Mouse (Mus musculus) kidney, embryonic 16.5 days (tissue): ENCODE data around the gene Taf15. TPM values are rescaled to one million over a fixed set of nuclear protein-coding genes. Genes with fewer than 3 reads are reported as not detected.
A peak's percentile ranks its signal among the peaks of the same experiment; 100 is the strongest.

Experiments
- ATAC-seq: fragments of 200-750 bp; cut with Nextera tagmentation; 2 replicates; pipeline ENCODE4 v1.8.0; 2017; ENCODE audit warnings: moderate TSS enrichment; ENCODE audit not compliant: low FRiP score, low TSS enrichment
- H3K27ac ChIP-seq: fragments of 300-500 bp; sonication (generic); 2 replicates; pipeline ENCODE4 v1.5.1; 2014; ENCODE audit warnings: low read length
- H3K27me3 ChIP-seq: fragments of 300-500 bp; sonication (generic); 2 replicates; pipeline ENCODE4 v1.6.1; 2014; ENCODE audit warnings: low read length, control low read depth, mixed read lengths; ENCODE audit not compliant: insufficient read depth
- H3K36me3 ChIP-seq: fragments of 300-500 bp; sonication (generic); 2 replicates; pipeline ENCODE4 v1.6.1; 2014; ENCODE audit warnings: low read length, control low read depth, mixed read lengths; ENCODE audit not compliant: insufficient read depth
- H3K4me1 ChIP-seq: fragments of 300-500 bp; sonication (generic); 2 replicates; pipeline ENCODE4 v1.6.1; 2014; ENCODE audit warnings: low read length, control low read depth, mixed read lengths; ENCODE audit not compliant: insufficient read depth
- H3K4me2 ChIP-seq: fragments of 300-500 bp; sonication (generic); replicated peaks from 2 replicates; pipeline ENCODE4 v1.6.1; 2014; ENCODE audit warnings: low read depth, low read length
- H3K4me3 ChIP-seq: fragments of 300-500 bp; sonication (generic); 2 replicates; pipeline ENCODE4 v1.5.1; 2014; ENCODE audit warnings: mild to moderate bottlenecking, low read length
- H3K9ac ChIP-seq: fragments of 300-500 bp; sonication (generic); replicated peaks from 2 replicates; pipeline ENCODE4 v1.6.1; 2014; ENCODE audit warnings: low read length
- H3K9me3 ChIP-seq: fragments of 300-500 bp; sonication (generic); 2 replicates; pipeline ENCODE4 v1.6.1; 2016; ENCODE audit warnings: low read length, control low read depth
- WGBS: fragments of 180-500 bp; shearing (Covaris S2); extraction: QIAGEN DNeasy Blood & Tissue Kit; methylation state at CpG from one replicate; pipeline ENCODE4 v1.1.7; 2014; 5-methylcytosine and 5-hydroxymethylcytosine counted together
- polyA plus RNA-seq: library from polyadenylated mRNA; unstranded; fragments of >200 nt; fragmentation: Nextera tagmentation; extraction: Ambion mirVana; gene quantifications from 2 replicates; pipeline ENCODE4 v1.2.1, GENCODE M21; 2015

Taf15 gene
- polyA plus RNA-seq, 1 experiment from 2014 or later: 8.3 TPM

- ATAC-seq: peak; percentile 83
- under 1% methylated on average over 33 of the region's 52 CpGs for WGBS
These were observed 540 bp downstream of the Taf15 start for GRCm38 (mm10) chr11:83473235-83474016.

GRCm38 (mm10) chr11:83491488-83491887 lies 18.6 kb downstream of the Taf15 start:
- no peak overlapping the region for H3K4me3 ChIP-seq
- peaks cover 8% of the 10 kb centered on the region for H3K36me3 ChIP-seq
- ATAC-seq: no peak
- no peaks in the 10 kb centered on the region for H3K4me1 ChIP-seq
- no peaks in the 10 kb centered on the region for H3K9me3 ChIP-seq
- H3K27ac ChIP-seq: no peak overlapping the region
- no peak overlapping the region for H3K4me2 ChIP-seq
- no peak overlapping the region for H3K9ac ChIP-seq
- no peaks in the 10 kb centered on the region for H3K27me3 ChIP-seq
- WGBS: 83% methylated on average over 4 of the region's 4 CpGs

More at GRCm38 (mm10) chr11:83473235-83474016, 540 bp downstream of the Taf15 start:
- Histone ChIP-seq H3K4me1 (peaks cover 9% of the 10 kb centered on the region), H3K4me3 (peak overlapping the region; percentile 66), H3K9me3 (no peaks in the 10 kb centered on the region), H3K27ac (peak overlapping the region; percentile 91), H3K4me2 (peak overlapping the region; percentile 70), H3K27me3 (no peaks in the 10 kb centered on the region), H3K36me3 (peaks cover 8% of the 10 kb centered on the region), H3K9ac (peak overlapping the region; percentile 83)

- no peak for ATAC-seq
These were observed 22.7 kb downstream of the Taf15 start for GRCm38 (mm10) chr11:83495571-83495970.

GRCm38 (mm10) chr11:83504308-83504707 lies 31.4 kb downstream of the Taf15 start:
- Histone ChIP-seq H3K9me3 (no peaks in the 10 kb centered on the region), H3K36me3 (peaks cover 45% of the 10 kb centered on the region), H3K4me3 (no peak overlapping the region), H3K27ac (no peak overlapping the region), H3K4me1 (no peaks in the 10 kb centered on the region), H3K27me3 (no peaks in the 10 kb centered on the region), H3K9ac (no peak overlapping the region), H3K4me2 (no peak overlapping the region)
- 91% methylated on average over 5 of the region's 5 CpGs for WGBS
- ATAC-seq: no peak

More at GRCm38 (mm10) chr11:83495571-83495970, 22.7 kb downstream of the Taf15 start:
- Histone ChIP-seq H3K36me3 (peaks cover 3% of the 10 kb centered on the region; the same call in 1 of the 2 replicates), H3K27ac (no peak overlapping the region), H3K4me1 (no peaks in the 10 kb centered on the region), H3K27me3 (no peaks in the 10 kb centered on the region), H3K9ac (no peak overlapping the region), H3K4me3 (no peak overlapping the region), H3K9me3 (no peaks in the 10 kb centered on the region), H3K4me2 (no peak overlapping the region)
- WGBS: 95% methylated on average over 2 of the region's 2 CpGs

GRCm38 (mm10) chr11:83509521-83509920 lies 36.6 kb downstream of the Taf15 start:
- no peak overlapping the region for H3K4me3 ChIP-seq
- H3K27ac ChIP-seq: no peak overlapping the region
- no peaks in the 10 kb centered on the region for H3K4me1 ChIP-seq
- H3K9ac ChIP-seq: no peak overlapping the region
- H3K4me2 ChIP-seq: no peak overlapping the region
- no peaks in the 10 kb centered on the region for H3K27me3 ChIP-seq
- no peak for ATAC-seq
- no peaks in the 10 kb centered on the region for H3K9me3 ChIP-seq
- H3K36me3 ChIP-seq: peaks cover 14% of the 10 kb centered on the region

GRCm38 (mm10) chr11:83517153-83517552 lies 44.3 kb downstream of the Taf15 start:
- Histone ChIP-seq H3K36me3 (no peaks in the 10 kb centered on the region), H3K9ac (no peak overlapping the region), H3K4me3 (no peak overlapping the region), H3K9me3 (no peaks in the 10 kb centered on the region), H3K4me2 (no peak overlapping the region), H3K27me3 (no peaks in the 10 kb centered on the region), H3K27ac (no peak overlapping the region), H3K4me1 (no peaks in the 10 kb centered on the region)
- ATAC-seq: no peak

GRCm38 (mm10) chr11:83518371-83518770 lies 45.5 kb downstream of the Taf15 start:
- no peaks in the 10 kb centered on the region for H3K27me3 ChIP-seq
- no peak for ATAC-seq
- no peaks in the 10 kb centered on the region for H3K36me3 ChIP-seq
- no peaks in the 10 kb centered on the region for H3K9me3 ChIP-seq
- 71% methylated on average over 6 of the region's 6 CpGs for WGBS
- H3K4me1 ChIP-seq: no peaks in the 10 kb centered on the region
- H3K4me3 ChIP-seq: no peak overlapping the region
- no peak overlapping the region for H3K4me2 ChIP-seq
- no peak overlapping the region for H3K9ac ChIP-seq
- H3K27ac ChIP-seq: no peak overlapping the region

- H3K27ac ChIP-seq: no peak within 1 kb of the TSS
- no peaks in the 10 kb centered on the region for H3K9me3 ChIP-seq
- no peak for ATAC-seq
- no peak within 1 kb of the TSS for H3K4me3 ChIP-seq
- H3K27me3 ChIP-seq: no peaks in the 10 kb centered on the region
- H3K4me2 ChIP-seq: no peak within 1 kb of the TSS
- H3K9ac ChIP-seq: no peak within 1 kb of the TSS
- no peaks in the 10 kb centered on the region for H3K36me3 ChIP-seq
- WGBS: 84% methylated on average over 3 of the region's 3 CpGs
- no peaks in the 10 kb centered on the region for H3K4me1 ChIP-seq
These were observed 49.2 kb downstream of the Taf15 start, which contains the start of gene Heatr9 for GRCm38 (mm10) chr11:83522075-83522474. TSS of gene Heatr9 (minus strand) at chr11:83522175.

GRCm38 (mm10) chr11:83529024-83529423 lies 56.1 kb downstream of the Taf15 start:
- Histone ChIP-seq H3K9me3 (no peaks in the 10 kb centered on the region), H3K36me3 (no peaks in the 10 kb centered on the region), H3K27me3 (no peaks in the 10 kb centered on the region), H3K9ac (no peak overlapping the region), H3K27ac (no peak overlapping the region), H3K4me1 (peaks cover 4% of the 10 kb centered on the region; the same call in 1 of the 2 replicates), H3K4me2 (no peak overlapping the region), H3K4me3 (no peak overlapping the region)
- WGBS: 83% methylated on average over 12 of the region's 12 CpGs
- ATAC-seq: no peak

- 90% methylated on average over 5 of the region's 5 CpGs for WGBS
These were observed 57.5 kb downstream of the Taf15 start, which contains the start of gene Ccl5 for GRCm38 (mm10) chr11:83530360-83530759. TSS of gene Ccl5 (minus strand) at chr11:83530518.

More at GRCm38 (mm10) chr11:83530360-83530759, 57.5 kb downstream of the Taf15 start, which contains the start of gene Ccl5:
- no peaks in the 10 kb centered on the region for H3K36me3 ChIP-seq
- H3K27me3 ChIP-seq: no peaks in the 10 kb centered on the region
- no peak within 1 kb of the TSS for H3K4me3 ChIP-seq
- peaks cover 15% of the 10 kb centered on the region for H3K4me1 ChIP-seq
- H3K4me2 ChIP-seq: no peak within 1 kb of the TSS
- no peaks in the 10 kb centered on the region for H3K9me3 ChIP-seq
- no peak within 1 kb of the TSS for H3K9ac ChIP-seq
- ATAC-seq: no peak
- H3K27ac ChIP-seq: no peak within 1 kb of the TSS
